8 mouse cellular contexts compared by ENCODE assay signal in the genomic region with DNA sequence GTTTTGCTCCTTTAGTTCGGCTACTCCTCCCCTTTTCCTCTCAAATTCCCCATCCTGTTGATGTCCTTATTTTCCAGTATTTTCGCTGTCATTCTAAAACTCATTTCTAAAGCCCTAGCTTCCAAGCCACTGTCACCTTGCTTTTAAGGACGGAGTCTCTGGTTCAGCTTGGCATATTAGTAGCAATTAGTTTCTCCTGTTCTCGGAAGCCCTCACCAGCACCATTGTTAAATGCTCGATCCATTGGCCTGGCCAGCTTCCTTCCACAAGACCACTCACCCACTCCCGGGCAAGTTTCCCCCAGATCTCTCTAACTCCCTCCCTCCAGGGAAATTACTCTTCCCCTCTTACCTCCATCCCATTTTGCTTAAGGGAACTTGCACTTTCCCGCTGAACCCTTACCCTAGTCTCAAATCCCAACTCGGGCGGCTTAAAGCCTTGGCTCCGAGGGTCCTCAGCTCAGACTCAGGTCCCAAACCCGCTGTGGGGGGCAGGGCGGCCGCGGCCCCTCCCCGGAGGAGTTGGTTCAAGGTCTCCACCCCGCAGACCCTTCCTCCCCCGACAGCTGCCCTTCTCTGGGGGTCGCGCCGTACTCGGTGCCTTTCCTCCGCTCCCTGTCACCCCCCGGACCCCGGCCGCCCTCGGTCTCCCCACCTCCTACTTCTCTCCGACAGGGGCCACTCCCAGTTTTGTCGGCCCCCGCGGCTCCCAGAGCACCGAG. TPM values are rescaled to one million over a fixed set of nuclear protein-coding genes. Genes with fewer than 3 reads are reported as not detected.
DNase-seq lines count a peak whose midpoint lies in the region; ATAC-seq and TF ChIP-seq lines count a peak whose summit lies in the region.

No protein-coding gene starts in this region.

- peaks cover 3% of the 10 kb centered on the region; the same call in 1 of the 2 replicates for H3K4me1 ChIP-seq in embryonic fibroblast, embryonic 13.5 days (ENCODE audit: control insufficient read depth, insufficient read depth, low read length)
- peaks cover 5% of the 10 kb centered on the region; the same call in 1 of the 2 replicates for H3K4me1 ChIP-seq in hindbrain, embryonic 11.5 days (replicated peaks; ENCODE audit: control insufficient read depth, insufficient read depth, low read length)
- peaks cover 2 to 14% of the 10 kb centered on the region in 2 experiments; a peak in 3 of 4 replicates for H3K4me1 ChIP-seq in liver, embryonic 14.5 days (replicated peaks; ENCODE audit: control insufficient read depth in 2 of 2, insufficient read depth in 2 of 2, low read length in 1 of 2)

- peak; percentile 42 for DNase-seq in left cerebral cortex, postnatal 4 days
- no peak for DNase-seq in left cerebral cortex, postnatal 14 days (ENCODE audit: low spot score in 2 of 2)
- peak; percentile 41 for DNase-seq in adrenal gland, adult 8-10 months
- DNase-seq in hindbrain, embryonic 11.5 days (ENCODE audit: low spot score) = peak; percentile 58
- no peak for DNase-seq in liver, embryonic 14.5 days (ENCODE audit: low read depth in 3 of 3, low spot score in 3 of 3)
- DNase-seq in right cerebral cortex, postnatal 4 days = peak; percentile 26
- DNase-seq in left cerebral cortex, adult 9 months (ENCODE audit: low spot score in 2 of 2) = no peak

- peak overlapping the region; percentile 96 for H3K4me3 ChIP-seq in embryonic fibroblast, embryonic 13.5 days (ENCODE audit: insufficient read depth, low read length)
- peak overlapping the region; percentile 97 for H3K4me3 ChIP-seq in hindbrain, embryonic 11.5 days (ENCODE audit: low read depth, low read length)
- peak overlapping the region; percentile 77 to 89 for H3K4me3 ChIP-seq in liver, embryonic 14.5 days (ENCODE audit: insufficient read depth in 1 of 2, low read depth in 2 of 2, low read length in 2 of 2)

- H3K9me3 ChIP-seq in hindbrain, embryonic 11.5 days (ENCODE audit: control insufficient read depth, low read length) = no peaks in the 10 kb centered on the region
- H3K9me3 ChIP-seq in liver, embryonic 14.5 days (ENCODE audit: control insufficient read depth, low read length) = no peaks in the 10 kb centered on the region

- H3K36me3 ChIP-seq in hindbrain, embryonic 11.5 days (ENCODE audit: control insufficient read depth, insufficient read depth, low read length) = no peaks in the 10 kb centered on the region
- H3K36me3 ChIP-seq in liver, embryonic 14.5 days (replicated peaks; ENCODE audit: control insufficient read depth, insufficient read depth, low read depth) = no peaks in the 10 kb centered on the region

- intact Hi-C loops in left cerebral cortex, postnatal 4 days (cut with DNase I) = no loop called here
- intact Hi-C loops in left cerebral cortex, postnatal 14 days (cut with DNase I) = loop anchor here (5.0 to 10.0 kb wide), 2 partner anchors 39 to 66 kb away; no protein-coding TSS in a partner anchor

- WGBS in hindbrain, embryonic 11.5 days = 1% methylated on average over 31 of the region's 31 CpGs
- 4% methylated on average over 31 of the region's 31 CpGs for WGBS in liver, embryonic 14.5 days (ENCODE audit: insufficient replicate concordance)

- no peaks in the 10 kb centered on the region for H3K27me3 ChIP-seq in hindbrain, embryonic 11.5 days (ENCODE audit: control insufficient read depth, insufficient read depth, low read length)
- no peaks in the 10 kb centered on the region for H3K27me3 ChIP-seq in liver, embryonic 14.5 days (ENCODE audit: control insufficient read depth, insufficient read depth, low read length)

- peak overlapping the region; percentile 90 for H3K9ac ChIP-seq in hindbrain, embryonic 11.5 days (ENCODE audit: low read depth, low read length)
- peak overlapping the region; percentile 74 for H3K9ac ChIP-seq in liver, embryonic 14.5 days (replicated peaks)

- no peak for TF ChIP-seq EP300 in liver, embryonic 14.5 days (IDR thresholded peaks at IDR 0.05; ENCODE audit: low read depth)

- TF ChIP-seq CTCF in embryonic fibroblast, embryonic 13.5 days (IDR thresholded peaks at IDR 0.05; ENCODE audit: borderline replicate concordance, insufficient read depth, low read length) = no peak
- TF ChIP-seq CTCF in liver, embryonic 14.5 days (IDR thresholded peaks at IDR 0.05; ENCODE audit: low read depth) = no peak

- ATAC-seq in hindbrain, embryonic 11.5 days (ENCODE audit: low FRiP score) = no peak
- ATAC-seq in liver, embryonic 14.5 days (ENCODE audit: insufficient read depth) = no peak

- no peak for TF ChIP-seq POLR2A in embryonic fibroblast, embryonic 13.5 days (IDR thresholded peaks at IDR 0.05; ENCODE audit: low read depth, low read length)

- peak overlapping the region; percentile 76 for H3K4me2 ChIP-seq in hindbrain, embryonic 11.5 days (replicated peaks; ENCODE audit: low read depth, low read length)
- peak overlapping the region; percentile 91 for H3K4me2 ChIP-seq in liver, embryonic 14.5 days (ENCODE audit: low read depth)

- H3K27ac ChIP-seq in embryonic fibroblast, embryonic 13.5 days (ENCODE audit: insufficient read depth, low read length) = no peak overlapping the region
- H3K27ac ChIP-seq in hindbrain, embryonic 11.5 days (ENCODE audit: low read depth, low read length) = peak overlapping the region; percentile 81
- no peak overlapping the region for H3K27ac ChIP-seq in liver, embryonic 14.5 days

RNA-seq across cellular contexts. Expression of a gene that starts 0.9 kb away (rescaled TPM):
- 10 to 100 TPM; 16.5 to 17.8 TPM for total RNA-seq in left cerebral cortex, postnatal 4 days (2021)
- total RNA-seq in left cerebral cortex, postnatal 14 days (2021) = 10 to 100 TPM; 53.9 to 65.2 TPM
- 10 to 100 TPM; 42.0 to 62.1 (median 55.7) TPM for total RNA-seq in adrenal gland, adult 8-10 months (2022)
- 23.6 and 26.7 TPM in 2 replicates for polyA plus RNA-seq in embryonic fibroblast, embryonic 13.5 days (2011; ENCODE audit: insufficient read length, low read depth, missing spikeins)
- 27.5 and 31.0 TPM in 2 replicates for polyA plus RNA-seq in hindbrain, embryonic 11.5 days (2014; fragmentation: Nextera tagmentation; extraction: Ambion mirVana)
- 13.1 and 14.0 TPM in 2 replicates for polyA plus RNA-seq in liver, embryonic 14.5 days (2012; rRNA removed)
- polyA plus RNA-seq in liver, embryonic 14.5 days (2014; fragmentation: Nextera tagmentation; extraction: Ambion mirVana) = 9.7 and 11.3 TPM in 2 replicates

RNA-seq across cellular contexts. Expression of a gene that starts 29.5 kb away (rescaled TPM):
- 10 to 100 TPM; 16.2 to 17.1 TPM for total RNA-seq in left cerebral cortex, postnatal 4 days (2021)
- total RNA-seq in left cerebral cortex, postnatal 14 days (2021) = 10 to 100 TPM; 15.5 to 17.8 TPM
- total RNA-seq in adrenal gland, adult 8-10 months (2022) = 10 to 100 TPM in 3 of 4 experiments, 1 to 10 TPM in 1; 9.3 to 16.9 (median 15.6) TPM
- 6.5 and 6.7 TPM in 2 replicates for polyA plus RNA-seq in embryonic fibroblast, embryonic 13.5 days (2011; ENCODE audit: insufficient read length, low read depth, missing spikeins)
- 14.9 and 15.0 TPM in 2 replicates for polyA plus RNA-seq in hindbrain, embryonic 11.5 days (2014; fragmentation: Nextera tagmentation; extraction: Ambion mirVana)
- 7.8 and 8.1 TPM in 2 replicates for polyA plus RNA-seq in liver, embryonic 14.5 days (2012; rRNA removed)
- polyA plus RNA-seq in liver, embryonic 14.5 days (2014; fragmentation: Nextera tagmentation; extraction: Ambion mirVana) = 6.8 and 7.3 TPM in 2 replicates

Comparison
In these comparisons a context has a peak if more than half of its experiments do, and no peak if none do; other contexts are left out.
1. DNase-seq: peak in left cerebral cortex, postnatal 4 days (single experiment), adrenal gland, adult 8-10 months (single experiment), hindbrain, embryonic 11.5 days (single experiment) and right cerebral cortex, postnatal 4 days (single experiment); none in left cerebral cortex, postnatal 14 days (0 of 2), liver, embryonic 14.5 days (0 of 3) and left cerebral cortex, adult 9 months (0 of 2).
2. Peak in every context shown above with its lines, with median percentiles within 50 percentile points of each other: H3K4me3 ChIP-seq.